Mouse (Mus musculus) lung, embryonic 15.5 days (tissue): ENCODE measurements around the gene Col4a1. TPM values are rescaled to one million over a fixed set of nuclear protein-coding genes. Genes with fewer than 3 reads are reported as not detected.

ENCODE experiments used
- ATAC-seq: fragments of 200-750 bp; cut with Nextera tagmentation; 2 replicates; pipeline ENCODE4 v1.8.0; 2017; ENCODE audit warnings: moderate number of reproducible peaks, borderline replicate concordance; ENCODE audit not compliant: low FRiP score, low TSS enrichment; ENCODE audit errors: extremely low read depth
- H3K27ac ChIP-seq: fragments of 300-500 bp; sonication (generic); 2 replicates; pipeline ENCODE4 v1.5.1; 2015; ENCODE audit warnings: moderate library complexity, mild to moderate bottlenecking, inconsistent platforms
- H3K27me3 ChIP-seq: fragments of 300-500 bp; sonication (generic); 2 replicates; pipeline ENCODE4 v1.6.1; 2015; ENCODE audit warnings: inconsistent platforms
- H3K36me3 ChIP-seq: fragments of 300-500 bp; sonication (generic); 2 replicates; pipeline ENCODE4 v1.6.1; 2015; ENCODE audit warnings: inconsistent platforms
- H3K4me1 ChIP-seq: fragments of 300-500 bp; sonication (generic); 2 replicates; pipeline ENCODE4 v1.6.1; 2015; ENCODE audit warnings: inconsistent platforms
- H3K4me2 ChIP-seq: fragments of 300-500 bp; sonication (generic); 2 replicates; pipeline ENCODE4 v1.6.1; 2015; ENCODE audit warnings: inconsistent platforms, mild to moderate bottlenecking, moderate library complexity
- H3K4me3 ChIP-seq: fragments of 300-500 bp; sonication (generic); 2 replicates; pipeline ENCODE4 v1.5.1; 2015; ENCODE audit warnings: mild to moderate bottlenecking, inconsistent platforms
- H3K9ac ChIP-seq: fragments of 300-500 bp; sonication (generic); 2 replicates; pipeline ENCODE4 v1.6.1; 2015; ENCODE audit warnings: inconsistent platforms
- H3K9me3 ChIP-seq: fragments of 300-500 bp; sonication (generic); 2 replicates; pipeline ENCODE4 v1.6.1; 2016; ENCODE audit warnings: inconsistent platforms
- WGBS: fragments of 180-500 bp; shearing (Covaris S2); methylation state at CpG from one replicate; pipeline ENCODE4 v1.1.7; 2015; 5-methylcytosine and 5-hydroxymethylcytosine counted together
- polyA plus RNA-seq: library from polyadenylated mRNA; unstranded; fragments of >200 nt; fragmentation: Nextera tagmentation; extraction: Ambion mirVana; gene quantifications from 2 replicates; pipeline ENCODE4 v1.2.1, GENCODE M21; 2015

Gene Col4a1
- polyA plus RNA-seq, 1 experiment from 2014 or later = 360 TPM

GRCm38 (mm10) chr8:11215231-11215630 is 97.4 kb downstream of the Col4a1 start:
- Histone ChIP-seq H3K27ac (no peak overlapping the region), H3K36me3 (peaks cover 93% of the 10 kb centered on the region), H3K9me3 (no peaks in the 10 kb centered on the region), H3K4me2 (no peak overlapping the region), H3K4me3 (no peak overlapping the region), H3K27me3 (no peaks in the 10 kb centered on the region), H3K9ac (no peak overlapping the region), H3K4me1 (0 out of 2 replicates have a peak, but pooled peaks cover 6% of the 10 kb centered on the region)
- ATAC-seq = peak; percentile 61; the same call in 1 of the 2 replicates
- WGBS = 37% methylated on average over 1 of the region's 1 CpGs

GRCm38 (mm10) chr8:11206509-11206908 is 106.1 kb downstream of the Col4a1 start:
- Histone ChIP-seq H3K9ac (no peak overlapping the region), H3K4me3 (no peak overlapping the region), H3K36me3 (peaks cover 95% of the 10 kb centered on the region), H3K4me2 (no peak overlapping the region), H3K27me3 (no peaks in the 10 kb centered on the region), H3K4me1 (no peaks in the 10 kb centered on the region), H3K27ac (no peak overlapping the region), H3K9me3 (no peaks in the 10 kb centered on the region)
- ATAC-seq = no peak
- WGBS = 60% methylated on average over 8 of the region's 8 CpGs

GRCm38 (mm10) chr8:11205532-11205931 is 107.1 kb downstream of the Col4a1 start:
- Histone ChIP-seq H3K9ac (no peak overlapping the region), H3K4me3 (no peak overlapping the region), H3K36me3 (peaks cover 95% of the 10 kb centered on the region), H3K9me3 (no peaks in the 10 kb centered on the region), H3K4me1 (no peaks in the 10 kb centered on the region), H3K27ac (no peak overlapping the region), H3K27me3 (no peaks in the 10 kb centered on the region), H3K4me2 (no peak overlapping the region)
- no peak for ATAC-seq
- WGBS = 83% methylated on average over 9 of the region's 9 CpGs

- Histone ChIP-seq H3K4me2 (no peak overlapping the region), H3K27me3 (no peaks in the 10 kb centered on the region), H3K9ac (no peak overlapping the region), H3K4me3 (no peak overlapping the region), H3K9me3 (no peaks in the 10 kb centered on the region), H3K27ac (no peak overlapping the region), H3K36me3 (peaks cover 97% of the 10 kb centered on the region), H3K4me1 (no peaks in the 10 kb centered on the region)
- no peak for ATAC-seq
- 80% methylated on average over 12 of the region's 12 CpGs for WGBS
These were observed 109.1 kb downstream of the Col4a1 start for GRCm38 (mm10) chr8:11203260-11204110.

- 68% methylated on average over 7 of the region's 7 CpGs for WGBS
- Histone ChIP-seq H3K27ac (no peak overlapping the region), H3K9me3 (no peaks in the 10 kb centered on the region), H3K27me3 (no peaks in the 10 kb centered on the region), H3K4me2 (no peak overlapping the region), H3K4me3 (no peak overlapping the region), H3K9ac (no peak overlapping the region), H3K4me1 (no peaks in the 10 kb centered on the region), H3K36me3 (peaks cover 60% of the 10 kb centered on the region)
- ATAC-seq = no peak
These were observed 114.0 kb downstream of the Col4a1 start for GRCm38 (mm10) chr8:11198650-11199049.

GRCm38 (mm10) chr8:11197988-11198387 is 114.6 kb downstream of the Col4a1 start:
- WGBS = 74% methylated on average over 3 of the region's 3 CpGs
- Histone ChIP-seq H3K36me3 (peaks cover 55% of the 10 kb centered on the region), H3K27me3 (no peaks in the 10 kb centered on the region)

GRCm38 (mm10) chr8:11197261-11197660 is 115.4 kb downstream of the Col4a1 start:
- no peak overlapping the region for H3K9ac ChIP-seq

More at GRCm38 (mm10) chr8:11197988-11198387, 114.6 kb downstream of the Col4a1 start:
- Histone ChIP-seq H3K27ac (no peak overlapping the region), H3K4me1 (no peaks in the 10 kb centered on the region; the same call in 1 of the 2 replicates), H3K4me3 (no peak overlapping the region), H3K4me2 (no peak overlapping the region), H3K9me3 (no peaks in the 10 kb centered on the region), H3K9ac (no peak overlapping the region)
- ATAC-seq = no peak

GRCm38 (mm10) chr8:11192719-11193324 is 119.8 kb downstream of the Col4a1 start:
- Histone ChIP-seq H3K9me3 (no peaks in the 10 kb centered on the region), H3K4me1 (peaks cover 8% of the 10 kb centered on the region), H3K4me2 (no peak overlapping the region), H3K27me3 (peaks cover 9% of the 10 kb centered on the region), H3K9ac (no peak overlapping the region), H3K27ac (peak overlapping the region; percentile 82), H3K36me3 (0 out of 2 replicates have a peak, but pooled peaks cover 6% of the 10 kb centered on the region), H3K4me3 (no peak overlapping the region)
- peak; percentile 67; the same call in 1 of the 2 replicates for ATAC-seq
- WGBS = 25% methylated on average over 12 of the region's 12 CpGs

More at GRCm38 (mm10) chr8:11197261-11197660, 115.4 kb downstream of the Col4a1 start:
- H3K9me3 ChIP-seq = no peaks in the 10 kb centered on the region
- H3K36me3 ChIP-seq = peaks cover 48% of the 10 kb centered on the region
- H3K27ac ChIP-seq = no peak overlapping the region
- H3K4me3 ChIP-seq = no peak overlapping the region
- H3K4me2 ChIP-seq = no peak overlapping the region
- WGBS = 80% methylated on average over 11 of the region's 11 CpGs
- no peak for ATAC-seq
- H3K27me3 ChIP-seq = no peaks in the 10 kb centered on the region
- H3K4me1 ChIP-seq = no peaks in the 10 kb centered on the region; the same call in 1 of the 2 replicates

GRCm38 (mm10) chr8:11187581-11188271 is 124.9 kb downstream of the Col4a1 start:
- Histone ChIP-seq H3K27ac (no peak overlapping the region), H3K36me3 (no peaks in the 10 kb centered on the region), H3K4me1 (peaks cover 14% of the 10 kb centered on the region), H3K9me3 (no peaks in the 10 kb centered on the region), H3K9ac (peak overlapping the region; percentile 37; the same call in 1 of the 2 replicates), H3K4me2 (peak overlapping the region; percentile 90), H3K4me3 (peak overlapping the region; percentile 41), H3K27me3 (peaks cover 11% of the 10 kb centered on the region)
- ATAC-seq = peak; percentile 40; the same call in 1 of the 2 replicates
- 2% methylated on average over 46 of the region's 46 CpGs for WGBS

GRCm38 (mm10) chr8:11186456-11186855 is 126.2 kb downstream of the Col4a1 start:
- WGBS = 48% methylated on average over 4 of the region's 4 CpGs
- no peaks in the 10 kb centered on the region for H3K36me3 ChIP-seq
- H3K27me3 ChIP-seq = peaks cover 11% of the 10 kb centered on the region
- H3K9me3 ChIP-seq = no peaks in the 10 kb centered on the region
- no peak overlapping the region for H3K27ac ChIP-seq
- H3K4me3 ChIP-seq = no peak overlapping the region
- H3K9ac ChIP-seq = no peak overlapping the region
- peaks cover 17% of the 10 kb centered on the region for H3K4me1 ChIP-seq
- no peak overlapping the region for H3K4me2 ChIP-seq
- ATAC-seq = no peak

- no peaks in the 10 kb centered on the region for H3K36me3 ChIP-seq
- H3K9me3 ChIP-seq = no peaks in the 10 kb centered on the region
- no peak for ATAC-seq
- H3K4me1 ChIP-seq = peaks cover 17% of the 10 kb centered on the region
- no peak overlapping the region for H3K27ac ChIP-seq
- 89% methylated on average over 2 of the region's 2 CpGs for WGBS
- H3K9ac ChIP-seq = no peak overlapping the region
- H3K27me3 ChIP-seq = peaks cover 11% of the 10 kb centered on the region
- no peak overlapping the region for H3K4me3 ChIP-seq
- no peak overlapping the region for H3K4me2 ChIP-seq
These were observed 127.0 kb downstream of the Col4a1 start for GRCm38 (mm10) chr8:11185672-11186071.
